Mouse (Mus musculus): ENCODE measurements around the gene Scnm1. TPM values are rescaled to one million over a fixed set of nuclear protein-coding genes. Genes with fewer than 3 reads are reported as not detected.
"Not testable (repeated sequence)": the region's sequence is repeated elsewhere in the genome, so short reads cannot be mapped to it uniquely, and the experiment has no call there.

Gene Scnm1
- polyA plus RNA-seq, 1 experiment: 101 TPM

DNA sequence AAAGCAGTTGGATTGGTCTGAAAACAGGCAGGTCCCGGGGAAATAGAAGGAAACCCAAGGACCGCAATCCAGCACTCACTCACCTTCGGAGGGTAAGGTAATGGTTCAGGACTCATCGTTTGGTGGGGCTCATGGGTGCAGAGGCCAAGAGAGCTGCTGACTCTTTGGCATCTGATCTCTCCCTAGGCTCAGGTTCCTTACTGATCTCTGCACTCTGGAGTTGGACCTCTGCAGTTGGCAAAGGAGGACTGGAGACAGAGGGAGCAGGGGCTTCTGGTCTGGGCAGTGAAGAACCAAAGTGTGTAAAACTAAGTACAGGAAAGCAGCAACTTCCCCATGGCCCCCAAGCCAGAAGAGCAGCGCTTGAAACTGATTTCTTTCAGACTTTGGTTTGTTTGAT lies 3.7 kb downstream of the Scnm1 start:
- no peak for DNase-seq (ENCODE audit: low read depth)
- TF ChIP-seq POLR2A (IDR thresholded peaks at IDR 0.05; ENCODE audit: borderline replicate concordance, extremely low read depth, insufficient read depth, insufficient read length, poor library complexity, severe bottlenecking) (no peak), CTCF (IDR thresholded peaks at IDR 0.05; ENCODE audit: borderline replicate concordance, extremely low read depth, insufficient read depth, insufficient read length) (no peak)

DNA sequence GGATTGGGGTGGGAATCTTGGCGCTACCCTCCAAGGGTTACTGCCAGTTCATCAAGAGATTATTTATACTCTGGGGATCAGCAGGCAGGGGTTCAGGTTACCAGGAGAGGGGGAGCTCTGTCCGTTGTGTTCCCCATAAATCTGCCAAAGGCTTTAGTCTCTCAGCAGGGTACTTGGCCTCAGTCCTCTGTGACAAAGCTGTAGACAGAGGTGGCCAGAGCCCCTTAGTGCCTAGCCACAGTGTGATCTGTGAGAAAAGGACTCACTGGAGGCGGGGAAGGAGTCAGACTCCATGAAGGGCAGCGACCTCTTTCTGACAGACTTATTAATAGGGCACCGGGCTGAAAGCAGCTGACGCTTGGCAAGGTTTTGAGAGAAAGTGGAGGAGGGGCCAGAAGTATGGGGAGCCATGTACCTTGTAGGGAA lies 4.6 kb downstream of the Scnm1 start:
- TF ChIP-seq CTCF (IDR thresholded peaks at IDR 0.05; ENCODE audit: borderline replicate concordance, extremely low read depth, insufficient read depth, insufficient read length) (no peak), POLR2A (IDR thresholded peaks at IDR 0.05; ENCODE audit: borderline replicate concordance, extremely low read depth, insufficient read depth, insufficient read length, poor library complexity, severe bottlenecking) (no peak)
- no peak for DNase-seq (ENCODE audit: low read depth)

DNA sequence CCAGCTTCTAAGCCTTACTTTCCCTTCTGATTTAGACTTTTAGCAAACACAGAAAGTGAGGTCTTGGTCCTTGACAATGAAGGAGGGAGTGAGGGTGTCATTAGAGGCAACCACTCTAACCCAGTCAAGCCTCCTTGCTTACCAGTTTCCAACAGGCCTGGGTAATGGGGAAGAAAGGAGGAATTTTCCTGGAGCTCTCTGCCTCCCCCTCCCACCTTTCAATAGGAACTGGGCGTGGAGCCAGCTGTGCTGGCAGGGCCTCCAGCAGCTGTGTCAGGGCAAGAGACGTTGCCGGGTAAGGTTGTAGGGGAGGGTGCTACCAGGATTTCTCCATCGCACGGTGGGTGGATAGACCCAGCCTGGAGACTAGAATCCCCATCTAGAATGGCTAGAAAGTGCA lies 8.8 kb downstream of the Scnm1 start:
- TF ChIP-seq CTCF (IDR thresholded peaks at IDR 0.05; ENCODE audit: borderline replicate concordance, extremely low read depth, insufficient read depth, insufficient read length) (no peak), POLR2A (IDR thresholded peaks at IDR 0.05; ENCODE audit: borderline replicate concordance, extremely low read depth, insufficient read depth, insufficient read length, poor library complexity, severe bottlenecking) (no peak)
- DNase-seq (ENCODE audit: low read depth): peak; percentile 77

DNA sequence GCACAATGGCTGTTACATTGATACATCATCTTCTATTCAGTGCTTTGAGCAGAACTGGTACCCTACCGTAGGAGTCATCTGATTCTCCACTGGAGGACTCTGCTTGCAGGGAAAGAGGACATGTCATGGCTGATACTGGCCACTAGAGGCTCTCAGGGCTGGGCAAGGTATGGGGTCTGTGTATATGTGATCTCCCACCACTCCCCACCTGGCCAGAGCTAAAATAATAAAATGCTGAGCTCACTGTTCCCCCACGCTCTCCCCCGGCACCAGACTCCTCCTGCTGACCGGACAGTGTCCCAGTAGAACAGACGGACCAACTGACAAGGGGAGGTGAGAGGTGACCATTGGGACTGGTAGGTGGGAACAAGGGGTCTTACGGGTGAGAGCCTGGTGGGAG lies 9.6 kb downstream of the Scnm1 start, which contains the start of gene Tmod4:
Tmod4 (plus strand) TSS at position 231 of the 400 bp plus-strand sequence.
- DNase-seq (ENCODE audit: low read depth): peak; percentile 22
- TF ChIP-seq POLR2A (IDR thresholded peaks at IDR 0.05; ENCODE audit: borderline replicate concordance, extremely low read depth, insufficient read depth, insufficient read length, poor library complexity, severe bottlenecking): no peak
- TF ChIP-seq CTCF (IDR thresholded peaks at IDR 0.05; ENCODE audit: borderline replicate concordance, extremely low read depth, insufficient read depth, insufficient read length): peak; percentile 64; the same call in 1 of the 2 replicates

DNA sequence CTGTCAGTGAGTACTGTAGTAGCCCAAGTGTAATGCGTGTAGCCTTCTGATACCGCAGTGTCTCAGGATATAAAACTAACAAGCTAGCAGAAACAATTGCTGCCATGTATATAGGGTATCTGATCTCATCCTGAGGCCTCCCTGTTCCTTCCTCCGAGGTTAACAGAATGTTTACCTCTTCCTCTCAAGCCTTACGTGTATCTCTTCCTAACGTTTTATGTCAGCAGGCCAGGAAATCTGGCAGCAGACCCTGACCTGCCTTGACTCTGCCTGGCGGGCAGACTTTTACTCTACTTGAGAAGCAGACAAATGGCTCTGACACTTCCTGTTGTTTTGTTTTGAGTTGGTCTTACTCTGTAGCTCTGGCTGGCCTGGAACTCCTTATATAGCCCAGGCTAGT lies 12.2 kb downstream of the Scnm1 start:
- no peak for TF ChIP-seq CTCF (IDR thresholded peaks at IDR 0.05; ENCODE audit: borderline replicate concordance, extremely low read depth, insufficient read depth, insufficient read length)
- TF ChIP-seq POLR2A (IDR thresholded peaks at IDR 0.05; ENCODE audit: borderline replicate concordance, extremely low read depth, insufficient read depth, insufficient read length, poor library complexity, severe bottlenecking): no peak
- DNase-seq (ENCODE audit: low read depth): no peak

DNA sequence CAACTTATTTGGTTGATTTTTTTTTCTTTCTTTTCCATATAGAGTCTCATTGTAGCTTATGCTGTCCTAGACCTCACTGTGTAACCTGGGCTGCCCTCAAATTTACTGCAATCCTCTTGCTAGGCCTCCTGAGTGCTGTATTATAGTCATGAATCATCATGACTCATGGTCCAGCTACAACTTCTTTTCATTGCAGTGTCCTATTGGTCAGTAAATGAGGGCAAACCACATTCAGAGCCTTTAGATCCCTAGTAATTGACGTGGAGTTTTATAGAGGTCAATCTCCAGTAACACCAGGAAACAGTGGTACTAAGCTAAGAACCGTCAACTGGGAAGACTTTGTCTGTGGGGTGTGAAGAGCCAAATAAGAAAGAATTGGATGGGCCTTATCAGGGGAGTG lies 16.1 kb downstream of the Scnm1 start:
- DNase-seq (ENCODE audit: low read depth): no peak
- TF ChIP-seq CTCF (IDR thresholded peaks at IDR 0.05; ENCODE audit: borderline replicate concordance, extremely low read depth, insufficient read depth, insufficient read length): no peak
- TF ChIP-seq POLR2A (IDR thresholded peaks at IDR 0.05; ENCODE audit: borderline replicate concordance, extremely low read depth, insufficient read depth, insufficient read length, poor library complexity, severe bottlenecking): no peak

DNA sequence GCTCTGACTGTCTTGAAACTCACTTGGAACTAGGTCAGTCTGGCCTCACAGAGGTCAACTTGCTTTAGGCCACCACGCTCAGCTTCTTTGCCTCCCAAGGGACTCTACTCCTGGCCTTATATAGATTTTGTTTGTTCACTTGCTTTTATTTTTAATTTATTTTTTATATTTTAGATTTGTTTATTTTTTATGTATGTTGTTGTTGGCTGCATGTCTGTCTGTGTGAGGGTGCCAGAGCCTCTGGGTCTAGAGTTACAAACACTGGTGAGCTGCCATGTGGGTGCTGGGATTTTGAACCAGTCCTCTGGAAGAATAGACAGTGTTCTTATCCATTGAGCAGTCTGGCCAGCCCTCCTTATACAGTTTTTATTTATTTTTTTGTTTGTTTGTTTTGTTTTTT lies 21.1 kb downstream of the Scnm1 start:
- DNase-seq (ENCODE audit: low read depth): no peak
- TF ChIP-seq POLR2A (IDR thresholded peaks at IDR 0.05; ENCODE audit: borderline replicate concordance, extremely low read depth, insufficient read depth, insufficient read length, poor library complexity, severe bottlenecking) (no peak), CTCF (IDR thresholded peaks at IDR 0.05; ENCODE audit: borderline replicate concordance, extremely low read depth, insufficient read depth, insufficient read length) (no peak)

DNA sequence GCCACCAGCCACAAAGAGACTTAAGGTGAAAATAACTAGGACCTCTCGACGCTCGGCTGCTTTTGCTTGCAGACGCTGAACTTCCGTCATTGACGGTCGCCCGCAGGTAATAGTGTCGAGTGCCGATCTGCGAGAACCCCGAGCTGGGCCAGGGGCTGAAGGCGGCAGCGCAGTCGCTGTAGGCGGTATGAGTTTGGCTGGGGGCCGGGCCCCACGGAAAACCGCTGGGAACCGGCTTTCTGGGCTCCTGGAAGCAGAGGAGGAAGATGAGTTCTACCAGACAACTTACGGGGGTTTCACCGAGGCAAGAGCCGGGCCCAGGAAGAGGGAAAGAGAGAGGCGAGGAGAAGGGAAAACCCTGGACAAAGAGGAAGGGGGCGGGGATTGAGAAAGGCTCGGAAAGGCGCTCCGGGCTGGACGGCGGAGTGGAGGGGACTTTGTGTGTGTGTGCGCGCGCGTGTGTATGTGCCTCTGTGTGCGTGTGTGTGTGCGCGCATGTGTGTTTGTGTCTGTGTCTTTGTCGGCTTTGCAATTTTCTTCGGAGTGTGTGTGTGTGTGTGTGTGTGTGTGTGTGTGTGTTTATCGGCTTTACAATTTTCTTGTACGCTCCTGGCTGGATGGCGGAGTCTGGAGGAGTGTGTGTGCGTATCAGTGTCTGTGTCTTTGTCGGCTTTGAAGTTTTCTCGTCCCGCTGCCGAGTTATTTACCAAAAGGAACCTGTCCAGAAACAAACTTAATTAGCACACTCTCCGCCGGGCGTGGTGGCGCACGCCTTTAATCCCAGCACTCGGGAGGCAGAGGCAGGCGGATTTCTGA lies 22.7 kb downstream of the Scnm1 start, which contains the start of gene Vps72:
Vps72 (plus strand) TSS at position 112 of the 816 bp plus-strand sequence.
- TF ChIP-seq CTCF (IDR thresholded peaks at IDR 0.05; ENCODE audit: borderline replicate concordance, extremely low read depth, insufficient read depth, insufficient read length) (no peak), POLR2A (IDR thresholded peaks at IDR 0.05; ENCODE audit: borderline replicate concordance, extremely low read depth, insufficient read depth, insufficient read length, poor library complexity, severe bottlenecking) (peak; percentile 77; the same call in 1 of the 2 replicates)
- peak; percentile 98 for DNase-seq (ENCODE audit: low read depth)

DNA sequence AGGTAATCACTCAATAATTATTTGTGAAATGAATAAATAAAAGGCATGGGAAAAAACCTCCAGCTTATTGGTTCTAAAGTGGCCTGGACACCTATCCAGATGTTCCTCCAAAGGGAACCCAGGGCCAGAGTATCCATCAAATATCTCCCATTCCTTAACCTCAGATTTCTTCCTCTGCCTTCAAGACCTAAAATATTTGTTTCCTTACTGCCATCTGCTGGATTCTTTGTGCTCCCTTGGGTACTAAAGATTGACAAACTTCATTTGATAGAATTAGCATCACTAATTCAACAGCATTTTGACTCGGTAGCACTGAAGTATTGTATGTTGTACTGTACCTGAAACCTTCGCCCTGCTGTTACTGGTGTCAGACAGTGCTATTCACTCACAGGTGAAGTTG lies 25.9 kb downstream of the Scnm1 start:
- TF ChIP-seq CTCF (IDR thresholded peaks at IDR 0.05; ENCODE audit: borderline replicate concordance, extremely low read depth, insufficient read depth, insufficient read length): no peak
- TF ChIP-seq POLR2A (IDR thresholded peaks at IDR 0.05; ENCODE audit: borderline replicate concordance, extremely low read depth, insufficient read depth, insufficient read length, poor library complexity, severe bottlenecking): no peak
- peak; percentile 24 for DNase-seq (ENCODE audit: low read depth)

DNA sequence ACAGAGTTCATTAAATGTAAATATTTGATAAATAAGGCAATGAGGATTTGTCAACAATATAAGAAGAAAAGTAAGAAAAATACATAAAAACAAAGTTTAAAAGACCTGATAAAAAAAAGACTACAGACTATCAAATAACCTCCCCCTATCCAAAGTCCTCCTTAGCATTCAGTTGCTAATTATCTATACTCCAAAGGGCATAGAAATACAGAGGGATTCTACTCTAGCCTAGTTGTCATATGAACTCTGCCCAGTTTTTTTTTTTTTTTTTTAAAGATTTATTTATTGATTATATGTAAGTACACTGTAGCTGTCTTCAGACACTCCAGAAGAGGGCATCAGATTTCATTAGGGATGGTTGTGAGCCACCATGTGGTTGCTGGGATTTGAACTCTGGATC lies 26.5 kb downstream of the Scnm1 start:
- not testable (repeated sequence) for DNase-seq (ENCODE audit: low read depth)

DNA sequence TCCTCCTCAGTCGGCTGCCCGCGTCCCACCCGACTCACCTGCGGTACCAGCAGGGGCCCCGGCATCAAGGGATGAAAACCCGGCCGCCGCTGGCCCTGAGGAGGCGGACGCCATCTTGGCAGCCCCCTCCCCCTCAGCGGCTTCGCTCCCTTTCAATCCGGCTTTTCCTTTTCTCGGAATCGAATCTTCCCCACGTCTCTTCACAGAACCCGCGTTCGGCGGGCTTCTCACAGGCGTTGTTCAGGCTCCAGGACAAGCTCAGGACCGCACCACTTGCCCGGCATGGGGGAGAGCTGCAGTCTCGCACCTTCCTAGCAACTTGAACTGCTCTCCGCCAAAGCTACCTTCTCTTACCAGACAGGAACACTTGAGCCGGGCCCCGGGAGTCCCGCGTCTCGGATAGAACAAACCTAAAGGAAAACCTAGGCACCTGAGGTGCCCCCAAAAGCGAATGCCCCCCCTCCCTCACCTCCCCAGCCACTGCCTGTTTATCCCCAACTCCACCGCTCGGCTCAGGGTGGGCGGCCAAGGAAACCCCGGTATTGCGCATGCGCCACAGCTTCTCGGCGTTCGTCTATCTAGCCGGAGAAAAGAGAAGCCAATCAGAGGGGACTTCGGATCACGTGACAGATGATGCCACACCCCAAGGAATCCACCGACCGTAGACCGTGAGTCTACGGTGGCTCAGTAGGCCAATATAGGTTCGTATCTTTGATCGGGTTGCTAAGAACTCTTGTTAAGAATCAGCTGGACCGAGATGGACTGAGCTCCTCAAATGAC lies 27.3 kb downstream of the Scnm1 start, which contains the start of gene Pip5k1a:
Pip5k1a (minus strand) TSS at position 593 of the 780 bp plus-strand sequence.
- TF ChIP-seq POLR2A (IDR thresholded peaks at IDR 0.05; ENCODE audit: borderline replicate concordance, extremely low read depth, insufficient read depth, insufficient read length, poor library complexity, severe bottlenecking): peak; percentile 33; the same call in 1 of the 2 replicates
- peak; percentile 37; the same call in 1 of the 2 replicates for TF ChIP-seq CTCF (IDR thresholded peaks at IDR 0.05; ENCODE audit: borderline replicate concordance, extremely low read depth, insufficient read depth, insufficient read length)
- peak; percentile 100 for DNase-seq (ENCODE audit: low read depth)
